Mouse (Mus musculus) urinary bladder, postnatal 4 days (tissue): ENCODE measurements at regions not wholly inside any gene's neighbourhood (a gene's known extent, or its start where the extent isn't known, plus 50 kb on each side); places are given as distances from the start of the nearest gene placed in this dataset.

ENCODE experiments used
- DNase-seq, 2 experiments: peaks; one replicate each; pipeline ENCODE4 v3.0.0; 2021 to 2022; ENCODE audit warnings: low spot score in 2 of 2

GRCm38 (mm10) chr4:81005507-81006328 is 95.3 kb downstream of the Lurap1l start:
- DNase-seq = no peak

- DNase-seq = no peak
Measured at GRCm38 (mm10) chr4:81006546-81006945, 96.1 kb downstream of the Lurap1l start.

- DNase-seq = no peak
Measured at GRCm38 (mm10) chr4:81021850-81022249, 111.4 kb downstream of the Lurap1l start.

GRCm38 (mm10) chr4:81023436-81023983 is 113.1 kb downstream of the Lurap1l start:
- peak in 1 of 2 experiments; percentile 29 for DNase-seq

GRCm38 (mm10) chr4:81027558-81027957 is 117.1 kb downstream of the Lurap1l start:
- no peak for DNase-seq

GRCm38 (mm10) chr4:81030671-81031070 is 120.2 kb downstream of the Lurap1l start:
- no peak for DNase-seq

GRCm38 (mm10) chr4:81037336-81037902 is 127.0 kb downstream of the Lurap1l start:
- no peak for DNase-seq

- no peak for DNase-seq
Measured at GRCm38 (mm10) chr4:81058227-81058626, 147.8 kb downstream of the Lurap1l start.

GRCm38 (mm10) chr4:81058809-81059208 is 148.4 kb downstream of the Lurap1l start:
- no peak for DNase-seq

GRCm38 (mm10) chr4:81059356-81059755 is 148.9 kb downstream of the Lurap1l start:
- no peak for DNase-seq

- DNase-seq = no peak
Measured at GRCm38 (mm10) chr4:81082290-81082947, 172.0 kb downstream of the Lurap1l start.

- DNase-seq = no peak
Measured at GRCm38 (mm10) chr4:81085188-81085587, 174.7 kb downstream of the Lurap1l start.

GRCm38 (mm10) chr4:81096581-81096980 is 186.1 kb downstream of the Lurap1l start:
- no peak for DNase-seq

GRCm38 (mm10) chr4:81097597-81097996 is 187.2 kb downstream of the Lurap1l start:
- no peak for DNase-seq

- no peak for DNase-seq
Measured at GRCm38 (mm10) chr4:81101049-81101448, 190.6 kb downstream of the Lurap1l start.

- DNase-seq = no peak
Measured at GRCm38 (mm10) chr4:81111307-81111706, 200.9 kb downstream of the Lurap1l start.

- no peak for DNase-seq
Measured at GRCm38 (mm10) chr4:81116411-81116810, 206.0 kb downstream of the Lurap1l start.

- no peak for DNase-seq
Measured at GRCm38 (mm10) chr4:81124155-81124554, 213.7 kb downstream of the Lurap1l start.

GRCm38 (mm10) chr4:81129874-81130273 is 219.4 kb downstream of the Lurap1l start:
- DNase-seq = no peak

- no peak for DNase-seq
Measured at GRCm38 (mm10) chr4:81173111-81173510, 262.7 kb downstream of the Lurap1l start.

- DNase-seq = no peak
Measured at GRCm38 (mm10) chr4:81177443-81178041, 265.1 kb downstream of the Mpdz start.
